Mouse (Mus musculus) bone marrow macrophage, adult 2 months (primary cell): ENCODE measurements around the gene Dcaf10.

ENCODE experiments used
- CTCF ChIP-seq: IDR thresholded peaks from 2 replicates; pipeline ENCODE4 v1.5.1; 2012; ENCODE audit warnings: low read depth, mild to moderate bottlenecking, low read length, moderate library complexity
- POLR2A ChIP-seq: IDR thresholded peaks from 2 replicates; pipeline ENCODE4 v1.6.1; 2012; ENCODE audit warnings: mild to moderate bottlenecking, low read depth, low read length, borderline replicate concordance

- no peak for TF ChIP-seq POLR2A
- TF ChIP-seq CTCF = no peak
Measured at GRCm38 (mm10) chr4:45406397-45406796, 64.5 kb downstream of the Dcaf10 start.
